Mouse (Mus musculus): ENCODE data around the gene Spata32. TPM values are rescaled to one million over a fixed set of nuclear protein-coding genes. Genes with fewer than 3 reads are reported as not detected.

The Spata32 gene
- polyA plus RNA-seq, 1 experiment from 2014 or later, result not detected

DNA sequence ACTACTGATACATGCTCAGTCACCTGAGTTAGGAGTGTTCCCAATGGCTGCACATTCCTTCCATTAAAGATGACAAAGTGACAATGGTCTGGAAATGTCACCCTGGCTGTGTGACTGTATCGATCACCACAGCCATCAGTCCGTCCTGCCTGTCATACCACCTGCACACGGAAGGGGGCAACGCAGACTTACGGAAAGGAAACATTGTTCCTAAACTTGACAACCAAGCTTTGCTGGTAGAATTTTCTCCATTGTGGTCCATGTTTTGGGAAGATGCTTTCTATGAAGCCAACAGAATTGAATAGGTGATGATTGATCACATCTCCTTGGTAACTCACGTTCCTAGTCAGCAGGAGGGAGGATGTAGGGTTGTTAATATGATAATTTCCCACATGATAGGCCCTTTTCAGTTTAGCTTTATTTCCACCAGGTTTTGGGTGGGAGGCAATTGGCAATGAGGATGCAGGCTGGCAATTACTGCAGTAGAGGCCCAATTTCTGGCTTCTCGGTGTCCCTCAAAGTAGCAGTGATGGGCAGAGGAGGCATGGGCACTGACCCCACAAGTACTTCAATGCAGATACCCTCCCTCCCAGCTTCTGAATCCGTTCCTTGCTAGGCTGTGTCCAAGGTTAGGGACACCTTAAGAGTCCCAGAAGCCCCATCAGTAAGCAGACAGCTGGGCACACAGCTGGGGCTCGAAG, 49.4 kb downstream of the Spata32 start:
- 29% methylated on average over 9 of the region's 9 CpGs for WGBS
- H3K36me3 ChIP-seq (ENCODE audit: control insufficient read depth, insufficient read depth, low read length), result no peaks in the 10 kb centered on the region
- H3K27ac ChIP-seq (ENCODE audit: low read depth), result no peak overlapping the region
- ATAC-seq (replicated peaks; ENCODE audit: low FRiP score, low TSS enrichment, low read depth), result no peak
- no peak overlapping the region for H3K4me3 ChIP-seq (ENCODE audit: low read depth, low read length)
- DNase-seq (ENCODE audit: low spot score), result peak; percentile 73
- H3K27me3 ChIP-seq (replicated peaks; ENCODE audit: control insufficient read depth, insufficient read depth, low read length), result peaks cover 41% of the 10 kb centered on the region
- H3K4me2 ChIP-seq (ENCODE audit: low read length), result no peak overlapping the region
- H3K9ac ChIP-seq (ENCODE audit: low read length), result no peak overlapping the region
- H3K9me3 ChIP-seq (ENCODE audit: control insufficient read depth, low read length), result no peaks in the 10 kb centered on the region
- no peaks in the 10 kb centered on the region; the same call in 1 of the 2 replicates for H3K4me1 ChIP-seq (replicated peaks; ENCODE audit: control insufficient read depth, insufficient read depth, low read length)

DNA sequence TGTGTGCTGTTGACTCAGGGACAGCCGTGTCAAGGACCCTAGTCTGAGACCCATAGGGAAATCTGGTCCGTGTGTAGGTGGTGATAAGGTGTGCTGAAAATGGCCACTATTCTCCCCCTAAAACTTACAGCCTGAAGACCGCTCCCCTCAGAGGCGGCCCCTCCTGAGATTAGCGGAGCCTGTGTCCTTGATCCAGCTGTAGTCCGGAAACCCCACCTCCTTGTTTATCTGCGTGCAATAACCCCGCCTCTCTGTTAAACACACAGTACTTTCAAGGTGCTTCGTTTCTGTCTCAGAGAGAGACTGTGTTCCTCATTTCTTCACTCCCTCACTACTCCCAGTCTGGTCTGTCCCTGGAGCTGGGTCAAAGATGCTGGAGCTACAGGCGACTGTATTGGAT, 53.8 kb downstream of the Spata32 start:
- no peak for ATAC-seq (replicated peaks; ENCODE audit: low FRiP score, low TSS enrichment, low read depth)
- no peak for DNase-seq (ENCODE audit: low spot score)

DNA sequence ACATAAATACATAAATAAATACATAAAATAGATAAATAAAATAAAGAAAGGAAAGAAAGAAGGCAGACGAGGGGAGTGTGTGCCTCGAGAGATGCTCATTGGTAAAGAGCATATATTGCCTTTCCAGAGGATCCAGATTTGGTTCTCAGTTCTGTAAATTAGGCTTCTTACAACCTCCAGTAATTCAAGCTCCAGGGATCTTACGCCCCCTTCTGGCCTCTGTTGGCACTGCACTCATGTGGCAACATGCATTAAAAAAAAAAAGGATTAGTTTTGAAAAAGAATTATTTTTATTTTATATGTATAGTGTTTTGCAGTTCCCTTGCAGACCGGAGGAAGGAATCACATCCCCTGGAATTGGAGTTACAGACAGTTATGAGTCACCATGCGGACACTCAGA, 56.1 kb downstream of the Spata32 start:
- no peak overlapping the region for H3K27ac ChIP-seq (ENCODE audit: low read depth)
- no peak overlapping the region for H3K9ac ChIP-seq (ENCODE audit: low read length)
- ATAC-seq (replicated peaks; ENCODE audit: low FRiP score, low TSS enrichment, low read depth) (no peak), DNase-seq (ENCODE audit: low spot score) (no peak)
- H3K36me3 ChIP-seq (ENCODE audit: control insufficient read depth, insufficient read depth, low read length), result no peaks in the 10 kb centered on the region
- WGBS, result 91% methylated on average over 5 of the region's 5 CpGs
- no peak overlapping the region for H3K4me3 ChIP-seq (ENCODE audit: low read depth, low read length)
- H3K9me3 ChIP-seq (ENCODE audit: control insufficient read depth, low read length), result no peaks in the 10 kb centered on the region
- no peak overlapping the region for H3K4me2 ChIP-seq (ENCODE audit: low read length)
- peaks cover 7% of the 10 kb centered on the region for H3K4me1 ChIP-seq (replicated peaks; ENCODE audit: control insufficient read depth, insufficient read depth, low read length)
- no peaks in the 10 kb centered on the region for H3K27me3 ChIP-seq (replicated peaks; ENCODE audit: control insufficient read depth, insufficient read depth, low read length)

More for the DNA sequence above, 53.8 kb downstream of the Spata32 start:
- H3K4me1 ChIP-seq (replicated peaks; ENCODE audit: control insufficient read depth, insufficient read depth, low read length), result no peaks in the 10 kb centered on the region
- no peak overlapping the region for H3K4me3 ChIP-seq (ENCODE audit: low read depth, low read length)
- WGBS, result 27% methylated on average over 10 of the region's 10 CpGs
- no peaks in the 10 kb centered on the region for H3K9me3 ChIP-seq (ENCODE audit: control insufficient read depth, low read length)
- H3K9ac ChIP-seq (ENCODE audit: low read length), result no peak overlapping the region
- H3K4me2 ChIP-seq (ENCODE audit: low read length), result no peak overlapping the region
- H3K27ac ChIP-seq (ENCODE audit: low read depth), result no peak overlapping the region
- peaks cover 4% of the 10 kb centered on the region for H3K27me3 ChIP-seq (replicated peaks; ENCODE audit: control insufficient read depth, insufficient read depth, low read length)
- no peaks in the 10 kb centered on the region for H3K36me3 ChIP-seq (ENCODE audit: control insufficient read depth, insufficient read depth, low read length)

GRCm38 (mm10) chr11:103161449-103161848, 56.8 kb downstream of the Spata32 start:
- WGBS, result 83% methylated on average over 7 of the region's 7 CpGs
- no peak overlapping the region for H3K27ac ChIP-seq (ENCODE audit: low read depth)
- H3K27me3 ChIP-seq (replicated peaks; ENCODE audit: control insufficient read depth, insufficient read depth, low read length), result no peaks in the 10 kb centered on the region
- DNase-seq (ENCODE audit: low spot score) (no peak), ATAC-seq (replicated peaks; ENCODE audit: low FRiP score, low TSS enrichment, low read depth) (no peak)
- no peak overlapping the region for H3K4me2 ChIP-seq (ENCODE audit: low read length)
- H3K36me3 ChIP-seq (ENCODE audit: control insufficient read depth, insufficient read depth, low read length), result no peaks in the 10 kb centered on the region
- H3K9me3 ChIP-seq (ENCODE audit: control insufficient read depth, low read length), result no peaks in the 10 kb centered on the region
- no peak overlapping the region for H3K4me3 ChIP-seq (ENCODE audit: low read depth, low read length)
- peaks cover 7% of the 10 kb centered on the region for H3K4me1 ChIP-seq (replicated peaks; ENCODE audit: control insufficient read depth, insufficient read depth, low read length)
- H3K9ac ChIP-seq (ENCODE audit: low read length), result no peak overlapping the region

DNA sequence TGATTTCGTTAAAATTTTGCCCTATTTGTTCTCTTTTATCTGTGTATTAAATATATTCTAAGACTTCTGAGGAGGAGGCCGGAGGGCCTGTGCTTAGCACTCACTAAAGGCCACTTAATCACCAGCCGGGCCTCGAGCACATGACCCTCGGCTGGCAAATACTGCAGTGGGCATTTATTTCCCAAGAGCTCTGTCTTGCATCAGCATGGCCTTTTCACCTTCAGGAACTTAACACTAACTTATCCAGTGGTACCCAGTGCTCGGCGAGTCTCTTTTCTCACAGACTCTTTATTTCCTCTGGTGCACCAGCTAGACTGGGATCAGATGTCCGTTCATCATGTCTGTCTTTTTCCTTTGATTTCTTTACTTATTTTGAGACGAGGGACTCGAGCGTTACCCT, 57.5 kb downstream of the Spata32 start:
- Histone ChIP-seq H3K27me3 (replicated peaks; ENCODE audit: control insufficient read depth, insufficient read depth, low read length) (no peaks in the 10 kb centered on the region), H3K4me2 (ENCODE audit: low read length) (no peak overlapping the region), H3K4me3 (ENCODE audit: low read depth, low read length) (no peak overlapping the region), H3K9ac (ENCODE audit: low read length) (no peak overlapping the region), H3K27ac (ENCODE audit: low read depth) (no peak overlapping the region), H3K4me1 (replicated peaks; ENCODE audit: control insufficient read depth, insufficient read depth, low read length) (peaks cover 7% of the 10 kb centered on the region), H3K36me3 (ENCODE audit: control insufficient read depth, insufficient read depth, low read length) (no peaks in the 10 kb centered on the region), H3K9me3 (ENCODE audit: control insufficient read depth, low read length) (no peaks in the 10 kb centered on the region; the same call in 1 of the 2 replicates)
- no peak for DNase-seq (ENCODE audit: low spot score)
- no peak for ATAC-seq (replicated peaks; ENCODE audit: low FRiP score, low TSS enrichment, low read depth)
- 91% methylated on average over 11 of the region's 11 CpGs for WGBS

DNA sequence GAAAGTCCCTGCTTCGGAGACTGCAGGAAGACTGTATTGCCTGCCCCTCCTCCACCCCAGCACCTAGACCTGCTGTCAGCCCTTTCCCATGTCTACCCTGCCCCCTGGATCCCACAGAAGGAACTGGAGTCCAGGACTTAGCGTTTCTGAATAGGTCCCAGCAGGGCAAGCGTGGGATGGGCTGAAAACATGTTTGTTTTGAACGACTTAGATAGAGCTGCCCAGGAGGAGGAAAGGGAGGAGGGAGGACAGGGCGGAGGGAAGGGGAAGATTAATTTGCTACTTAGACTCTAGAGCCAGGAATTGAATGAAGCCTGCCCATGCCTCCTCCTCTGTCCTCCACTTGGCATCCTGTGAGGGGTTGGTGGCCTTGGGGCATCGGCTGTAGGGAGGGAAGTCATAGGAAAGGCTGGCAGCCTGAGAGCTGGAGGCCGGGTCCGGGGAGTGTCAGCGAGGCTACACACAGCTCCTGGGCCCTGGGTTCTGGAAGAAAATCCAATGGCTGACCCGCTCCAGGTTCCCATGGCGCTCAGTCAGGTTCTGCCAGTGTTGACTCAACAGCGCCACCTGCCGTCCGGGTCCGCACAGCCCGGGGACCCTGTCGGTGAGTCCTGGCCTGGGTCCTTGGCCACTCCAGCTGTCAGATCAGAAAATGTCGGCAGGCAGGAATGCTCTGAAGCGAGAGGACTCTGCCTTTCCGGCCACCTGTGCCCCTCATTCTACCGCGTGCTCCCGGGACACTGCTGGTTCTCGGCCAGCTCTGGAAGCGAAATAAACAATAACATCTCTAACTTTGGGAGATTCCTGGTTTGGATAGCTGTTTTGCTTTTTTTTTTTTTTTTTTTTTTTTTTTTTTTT, 59.4 kb downstream of the Spata32 start:
- 2% methylated on average over 24 of the region's 25 CpGs for WGBS
- ATAC-seq (replicated peaks; ENCODE audit: low FRiP score, low TSS enrichment, low read depth), result peak; percentile 96
- Histone ChIP-seq H3K36me3 (ENCODE audit: control insufficient read depth, insufficient read depth, low read length) (no peaks in the 10 kb centered on the region), H3K27ac (ENCODE audit: low read depth) (peak overlapping the region; percentile 47; the same call in 1 of the 2 replicates), H3K4me2 (ENCODE audit: low read length) (peak overlapping the region; percentile 56), H3K9me3 (ENCODE audit: control insufficient read depth, low read length) (no peaks in the 10 kb centered on the region; the same call in 1 of the 2 replicates), H3K27me3 (replicated peaks; ENCODE audit: control insufficient read depth, insufficient read depth, low read length) (no peaks in the 10 kb centered on the region), H3K4me3 (ENCODE audit: low read depth, low read length) (peak overlapping the region; percentile 24), H3K4me1 (replicated peaks; ENCODE audit: control insufficient read depth, insufficient read depth, low read length) (peaks cover 7% of the 10 kb centered on the region), H3K9ac (ENCODE audit: low read length) (0 out of 2 replicates have a peak overlapping the region, but pooled peaks have one; percentile 34)
- DNase-seq (ENCODE audit: low spot score), result peak; percentile 100

Other genes starting within 250 kb of the Spata32 start
- 69.3 and 69.7 TPM in 2 replicates for gene Nmt1, start 190.2 kb downstream of the Spata32 start, polyA plus RNA-seq (2014; fragmentation: Nextera tagmentation; extraction: Ambion mirVana)
- 164 and 183 TPM in 2 replicates for gene Dcakd, start 190.1 kb downstream of the Spata32 start, polyA plus RNA-seq (2014; fragmentation: Nextera tagmentation; extraction: Ambion mirVana)
- gene Plcd3, start 116.8 kb downstream of the Spata32 start, polyA plus RNA-seq (2014; fragmentation: Nextera tagmentation; extraction: Ambion mirVana), result 1.9 and 2.1 TPM in 2 replicates
- gene Acbd4, start 116.8 kb downstream of the Spata32 start, polyA plus RNA-seq (2014; fragmentation: Nextera tagmentation; extraction: Ambion mirVana), result 13.0 and 14.5 TPM in 2 replicates
- 6.8 and 6.9 TPM in 2 replicates for gene Hexim1, start 102.2 kb downstream of the Spata32 start, polyA plus RNA-seq (2014; fragmentation: Nextera tagmentation; extraction: Ambion mirVana)
- 6.9 and 9.7 TPM in 2 replicates for gene Hexim2, start 86.0 kb downstream of the Spata32 start, polyA plus RNA-seq (2014; fragmentation: Nextera tagmentation; extraction: Ambion mirVana)
- 3.1 and 3.6 TPM in 2 replicates for gene Fmnl1, start 47.3 kb downstream of the Spata32 start, polyA plus RNA-seq (2014; fragmentation: Nextera tagmentation; extraction: Ambion mirVana)
- 1.3 and 1.4 TPM in 2 replicates for gene 1700023F06Rik, start 9.9 kb downstream of the Spata32 start, polyA plus RNA-seq (2014; fragmentation: Nextera tagmentation; extraction: Ambion mirVana)
- 3.7 and 3.9 TPM in 2 replicates for gene Map3k14, start 49.0 kb upstream of the Spata32 start, polyA plus RNA-seq (2014; fragmentation: Nextera tagmentation; extraction: Ambion mirVana)
- 23.8 and 24.8 TPM in 2 replicates for gene Arhgap27, start 145.3 kb upstream of the Spata32 start, polyA plus RNA-seq (2014; fragmentation: Nextera tagmentation; extraction: Ambion mirVana)
- gene Plekhm1, start 194.3 kb upstream of the Spata32 start, polyA plus RNA-seq (2014; fragmentation: Nextera tagmentation; extraction: Ambion mirVana), result 7.2 and 8.5 TPM in 2 replicates

Measured in intestine, embryonic 14.5 days (tissue).